Mouse (Mus musculus) splenic B cell, adult 2 months (primary cell): ENCODE data around the gene Crat.

ENCODE experiments used
- DNase-seq: peaks from one replicate; pipeline ENCODE4 v3.0.0-alpha.2; 2011; ENCODE audit warnings: low read depth, low spot score
- H3K27me3 ChIP-seq: 2 replicates; pipeline ENCODE4 v1.6.1; 2012; ENCODE audit warnings: mild to moderate bottlenecking, low read length, moderate library complexity, mixed read lengths; ENCODE audit not compliant: control insufficient read depth, poor library complexity, insufficient read depth, severe bottlenecking
- H3K36me3 ChIP-seq: 2 replicates; pipeline ENCODE4 v1.6.1; 2012; ENCODE audit warnings: mild to moderate bottlenecking, low read length, moderate library complexity, mixed read lengths; ENCODE audit not compliant: control insufficient read depth, poor library complexity, insufficient read depth, severe bottlenecking

Gene Crat

GRCm38 (mm10) chr2:30357552-30358510 is 57.8 kb downstream of the Crat start:
- H3K36me3 ChIP-seq: no peaks in the 10 kb centered on the region; the same call in 1 of the 2 replicates
- H3K27me3 ChIP-seq: no peaks in the 10 kb centered on the region
- DNase-seq: no peak

DNA sequence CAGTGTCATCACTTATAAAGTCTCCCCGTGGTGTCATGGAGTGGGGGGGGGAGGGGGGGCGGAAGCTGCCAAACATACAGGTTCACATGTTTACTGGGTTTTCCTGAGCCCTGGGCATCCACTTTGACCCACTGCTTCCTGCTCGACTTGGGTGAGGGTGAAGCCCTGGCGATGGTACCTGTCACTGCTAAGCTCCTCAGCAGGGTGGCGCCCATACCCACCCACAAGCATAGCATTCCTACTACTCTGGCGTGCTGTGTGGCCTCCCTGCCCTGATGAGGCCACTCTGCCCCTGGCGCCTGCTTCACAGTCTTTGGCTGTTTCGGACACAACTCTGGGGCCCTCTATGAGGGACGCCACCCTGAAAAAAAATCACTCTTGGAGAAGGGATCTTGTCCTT is 58.7 kb downstream of the Crat start:
- Histone ChIP-seq H3K36me3 (no peaks in the 10 kb centered on the region; the same call in none of the 2 replicates), H3K27me3 (no peaks in the 10 kb centered on the region)
- DNase-seq: no peak

- H3K27me3 ChIP-seq: no peaks in the 10 kb centered on the region
- DNase-seq: no peak
- H3K36me3 ChIP-seq: no peaks in the 10 kb centered on the region; the same call in none of the 2 replicates
Observed at GRCm38 (mm10) chr2:30356266-30356665, 59.3 kb downstream of the Crat start.

DNA sequence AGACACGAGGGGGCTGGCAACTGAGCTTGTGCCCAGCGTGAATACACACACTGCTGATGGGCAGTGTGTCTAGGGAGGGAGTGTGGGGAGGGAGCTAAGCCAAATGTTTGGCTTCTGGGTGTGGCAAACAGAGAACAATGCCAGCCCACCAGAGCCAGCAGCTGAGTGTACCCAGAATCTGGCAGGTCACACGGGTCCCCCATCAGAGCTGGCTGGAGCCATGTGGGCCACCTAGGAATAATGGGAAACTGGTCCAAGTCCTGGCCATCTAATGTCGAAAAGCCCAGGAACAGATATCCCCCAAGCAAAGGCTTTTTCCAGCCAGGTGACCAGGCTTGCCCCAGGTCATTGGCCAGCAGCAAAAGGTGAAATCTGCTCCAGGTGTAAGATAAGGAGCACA is 59.8 kb downstream of the Crat start:
- no peak for DNase-seq
- Histone ChIP-seq H3K36me3 (no peaks in the 10 kb centered on the region; the same call in none of the 2 replicates), H3K27me3 (no peaks in the 10 kb centered on the region)

- DNase-seq: no peak
- no peaks in the 10 kb centered on the region; the same call in none of the 2 replicates for H3K36me3 ChIP-seq
Observed at GRCm38 (mm10) chr2:30351149-30351548, 64.5 kb downstream of the Crat start.

More at GRCm38 (mm10) chr2:30351149-30351548, 64.5 kb downstream of the Crat start:
- no peaks in the 10 kb centered on the region for H3K27me3 ChIP-seq
